Mouse (Mus musculus) left cerebral cortex, adult 11 months (tissue): ENCODE results near the gene Slc44a1.

Experiments
- DNase-seq: peaks from one replicate; pipeline ENCODE4 v3.0.0; 2022; ENCODE audit warnings: low spot score

Gene Slc44a1

GRCm38 (mm10) chr4:53617968-53618367 lies 177.8 kb downstream of the Slc44a1 start:
- no peak for DNase-seq

DNA sequence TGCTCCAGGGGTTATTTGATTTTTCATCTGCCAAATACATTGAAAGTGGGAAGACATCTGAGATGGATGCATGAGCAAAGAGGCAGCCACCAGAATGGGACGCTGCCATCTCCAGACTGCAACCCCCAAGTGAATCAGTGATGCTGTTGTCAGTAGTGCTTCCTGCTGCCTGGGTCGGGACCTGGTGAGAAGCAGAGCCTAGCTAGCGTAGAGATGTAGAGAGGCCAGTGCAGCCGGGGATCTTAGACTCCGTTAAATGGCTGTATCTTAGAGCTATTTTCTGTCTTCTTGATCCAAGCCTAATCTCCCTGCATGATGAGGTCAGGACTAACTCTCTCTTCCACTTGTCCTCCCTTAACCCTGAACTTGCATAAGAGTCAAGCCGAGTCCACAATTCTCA lies 179.9 kb downstream of the Slc44a1 start:
- no peak for DNase-seq

DNA sequence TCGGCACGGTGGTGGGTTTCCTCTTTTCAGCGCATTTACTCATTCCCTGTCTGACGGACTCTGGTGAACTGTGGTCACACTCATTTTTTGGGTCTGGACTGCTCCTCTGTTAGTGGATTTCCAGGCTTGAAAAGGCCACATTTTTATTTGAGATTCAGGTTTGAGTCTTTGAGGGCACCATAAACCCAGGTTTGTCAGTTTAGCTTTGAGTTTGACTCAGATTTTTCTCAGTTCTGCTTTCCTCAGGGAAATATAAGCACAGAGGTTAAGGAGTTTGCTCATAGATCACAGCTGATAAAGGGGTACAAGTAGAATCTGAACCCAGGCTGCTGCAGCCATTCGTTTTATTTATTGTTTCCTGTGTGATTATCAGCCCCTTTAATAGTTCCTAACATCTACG lies 180.9 kb downstream of the Slc44a1 start:
- DNase-seq: no peak

DNA sequence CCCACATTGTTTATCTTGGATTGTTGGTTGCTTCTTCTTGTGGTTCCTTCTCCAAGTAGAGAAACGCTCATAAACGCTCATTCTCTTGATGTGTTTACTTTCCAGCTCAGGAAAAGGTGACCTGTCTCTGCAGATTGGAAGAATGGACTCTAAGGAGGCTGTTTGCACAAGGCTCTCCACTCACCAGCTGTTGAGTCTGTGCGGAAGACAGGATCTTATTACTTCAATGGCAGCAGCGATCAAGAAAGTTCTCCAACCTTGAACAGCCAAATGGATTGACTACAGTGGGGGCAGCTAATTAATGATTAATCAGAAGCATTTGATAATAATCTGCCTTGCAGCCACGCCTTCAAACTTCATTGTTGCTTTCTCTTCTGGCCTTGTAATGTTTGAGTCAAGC lies 181.3 kb downstream of the Slc44a1 start:
- DNase-seq: no peak

DNA sequence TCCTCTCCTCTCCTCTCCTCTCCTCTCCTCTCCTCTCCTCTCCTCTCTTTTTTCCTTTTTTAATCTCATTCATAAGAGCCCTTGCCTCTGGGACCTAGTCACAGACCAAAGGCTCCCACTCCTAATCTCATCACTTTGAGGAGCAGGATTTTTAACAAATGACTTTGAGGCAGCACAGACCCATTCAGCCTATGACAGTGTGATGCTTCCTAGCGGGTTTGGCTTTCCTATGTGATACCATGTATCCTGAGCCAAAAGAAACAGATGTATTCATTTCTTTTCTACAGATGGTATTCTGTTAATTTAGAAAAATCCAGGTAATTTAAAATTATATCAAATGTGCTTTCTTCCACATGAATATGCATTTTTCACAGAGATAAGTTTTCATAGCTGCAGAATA lies 183.5 kb downstream of the Slc44a1 start:
- DNase-seq: no peak

- no peak for DNase-seq
Observed at GRCm38 (mm10) chr4:53624816-53625215, 184.6 kb downstream of the Slc44a1 start.

DNA sequence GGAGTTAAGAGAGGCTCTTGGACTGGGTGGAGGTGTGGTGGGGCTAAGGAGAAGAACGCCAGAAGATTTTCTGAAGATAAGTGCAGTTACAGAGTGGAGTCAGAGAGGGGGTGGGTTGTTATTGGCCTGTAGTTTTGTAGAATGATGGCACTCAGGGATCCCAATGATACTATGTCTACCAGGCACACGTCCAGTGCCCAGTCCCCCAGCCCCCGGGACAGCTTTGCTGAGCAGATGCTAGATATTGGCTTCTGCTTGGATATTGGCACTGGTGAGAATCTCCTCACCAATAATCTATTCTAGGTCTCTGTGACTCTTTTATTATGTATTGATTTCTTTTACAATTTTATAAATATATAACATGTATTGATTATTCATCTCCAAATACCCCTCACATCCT lies 185.1 kb downstream of the Slc44a1 start:
- no peak for DNase-seq

DNA sequence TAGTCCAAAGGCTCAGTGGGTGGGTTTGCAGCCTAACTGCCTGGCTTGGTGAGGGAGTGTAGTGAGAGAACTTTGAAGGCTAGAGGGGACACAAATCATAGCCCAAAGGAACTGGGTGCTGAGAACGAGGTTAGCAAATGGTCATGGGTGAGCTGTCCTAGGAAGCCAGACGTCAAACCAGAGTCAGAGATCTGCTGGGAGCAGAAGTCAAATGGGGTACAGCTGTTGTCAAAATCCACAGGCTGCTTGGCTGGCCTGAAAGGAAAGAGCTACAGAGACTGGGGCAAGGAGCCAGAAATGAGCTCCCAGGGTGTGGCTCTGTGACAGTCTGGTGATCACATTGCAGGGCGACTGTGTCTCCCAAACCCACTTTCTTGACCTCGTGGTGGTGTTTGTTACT lies 188.7 kb downstream of the Slc44a1 start:
- no peak for DNase-seq

DNA sequence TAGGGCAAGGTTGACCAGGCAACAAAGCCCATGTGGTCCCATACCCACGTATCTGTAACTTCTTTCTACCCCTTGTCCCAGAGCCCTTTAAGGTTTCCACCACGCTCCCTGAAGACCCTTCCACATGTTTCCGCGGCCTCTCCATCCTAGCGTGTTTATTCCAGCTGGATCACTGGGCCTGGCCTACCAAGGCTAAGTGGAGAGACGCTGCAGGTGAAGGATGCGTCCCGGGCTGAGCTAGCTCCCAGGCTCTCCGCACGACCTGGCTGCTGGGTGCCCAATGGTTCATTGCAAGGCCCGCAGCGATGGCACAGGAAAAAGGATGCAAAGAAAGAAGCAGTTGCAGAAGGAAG lies 190.7 kb downstream of the Slc44a1 start:
- DNase-seq: no peak

- peak; percentile 54 for DNase-seq
Observed at GRCm38 (mm10) chr4:53631316-53632010, 191.2 kb downstream of the Slc44a1 start, which contains the start of gene Fsd1l. TSS of gene Fsd1l (plus strand) at chr4:53631471.

DNA sequence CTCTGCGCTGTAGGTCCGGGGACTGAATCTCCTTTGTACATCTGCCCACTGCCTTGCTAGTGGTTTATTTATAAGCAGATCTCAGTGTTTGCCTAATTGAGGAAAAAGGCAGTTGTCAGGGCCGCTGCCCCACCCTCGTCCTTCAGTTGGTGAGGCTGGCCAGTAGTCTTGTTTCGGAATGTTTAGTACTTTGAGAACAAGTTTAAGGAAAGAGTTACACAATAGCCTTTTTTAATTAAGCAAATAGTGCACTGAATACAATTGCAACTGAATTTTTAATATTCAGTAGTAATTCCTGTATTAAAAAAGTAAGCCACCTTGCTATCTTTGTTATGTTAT lies 191.8 kb downstream of the Slc44a1 start:
- no peak for DNase-seq

GRCm38 (mm10) chr4:53635336-53635735 lies 195.1 kb downstream of the Slc44a1 start:
- no peak for DNase-seq

DNA sequence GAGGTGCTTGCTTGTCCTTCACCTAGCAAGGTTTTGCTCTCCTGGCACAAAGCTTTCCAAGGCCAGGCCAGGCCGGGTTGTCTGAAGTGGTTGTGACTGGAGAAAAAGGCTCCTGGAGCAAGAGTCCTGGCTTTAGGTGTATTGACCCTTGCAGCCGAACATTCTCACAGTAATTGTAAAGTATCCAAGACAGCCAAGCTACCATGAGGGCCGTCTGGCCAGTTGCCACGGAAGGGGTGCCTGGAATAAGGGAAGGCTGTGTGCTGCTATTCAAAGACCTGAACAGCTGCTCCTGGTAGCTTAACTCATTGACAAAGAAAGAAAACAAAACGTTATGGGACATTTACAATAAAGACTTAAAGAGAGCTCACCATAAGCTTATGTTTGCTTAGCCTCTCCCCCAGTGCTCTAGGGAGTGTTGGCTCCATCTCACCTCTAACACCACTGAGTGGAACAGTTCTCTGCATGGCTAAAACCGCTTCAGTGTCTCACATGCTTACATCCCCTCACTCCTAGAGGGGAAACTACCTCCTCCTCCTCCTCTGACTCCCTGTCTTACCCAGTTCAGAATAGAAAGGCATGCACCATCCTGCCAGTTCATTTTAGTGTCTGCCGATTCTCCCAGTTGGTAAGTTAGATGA lies 197.2 kb downstream of the Slc44a1 start:
- DNase-seq: no peak

GRCm38 (mm10) chr4:53638549-53639123 lies 198.4 kb downstream of the Slc44a1 start:
- no peak for DNase-seq

GRCm38 (mm10) chr4:53658029-53658428 lies 217.8 kb downstream of the Slc44a1 start:
- DNase-seq: no peak

DNA sequence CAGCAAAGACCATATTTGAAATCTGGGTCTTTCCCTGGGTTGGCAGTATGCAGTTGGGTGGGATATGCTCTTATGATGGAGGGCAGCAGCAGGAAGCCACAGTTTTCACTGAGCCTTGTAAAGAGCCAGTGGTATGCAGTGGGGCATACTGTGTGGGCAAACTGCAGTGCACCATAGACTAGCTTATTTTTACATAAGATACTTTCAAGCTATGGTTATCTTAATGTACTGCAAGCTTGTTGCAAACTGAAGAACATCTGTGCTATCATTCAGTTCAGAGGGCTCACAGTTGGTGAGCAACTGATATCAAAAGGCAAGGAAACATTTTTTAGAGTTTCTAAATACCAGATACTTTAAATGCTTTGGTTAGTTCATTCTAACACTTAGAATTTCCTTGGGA lies 220.5 kb downstream of the Slc44a1 start:
- DNase-seq: no peak
